Mouse (Mus musculus): ENCODE results near the gene Cap1.
A peak's percentile ranks its signal among the peaks of the same experiment; 100 is the strongest.

Gene Cap1

GRCm38 (mm10) chr4:122897750-122898149, 11.9 kb upstream of the Cap1 start:
- no peaks in the 10 kb centered on the region for H3K36me3 ChIP-seq (ENCODE audit: insufficient read depth, low read length)
- H3K27me3 ChIP-seq (ENCODE audit: insufficient read depth, low read length) = peaks cover 22% of the 10 kb centered on the region
- H3K4me1 ChIP-seq (replicated peaks; ENCODE audit: low read depth, low read length) = peaks cover 12% of the 10 kb centered on the region
- no peaks in the 10 kb centered on the region for H3K9me3 ChIP-seq (ENCODE audit: low read length)
- TF ChIP-seq POU5F1 (IDR thresholded peaks at IDR 0.05; ENCODE audit: borderline replicate concordance, low read length) (no peak), NANOG (IDR thresholded peaks at IDR 0.05; ENCODE audit: borderline replicate concordance, low read length) (no peak), CTCF (conservative IDR thresholded peaks at IDR 0.05; ENCODE audit: low read length) (no peak)
- no peak overlapping the region for H3K4me3 ChIP-seq (replicated peaks; ENCODE audit: low read length)

GRCm38 (mm10) chr4:122892157-122892556, 6.3 kb upstream of the Cap1 start:
- peaks cover 19% of the 10 kb centered on the region for H3K27me3 ChIP-seq (ENCODE audit: insufficient read depth, low read length)
- H3K4me1 ChIP-seq (replicated peaks; ENCODE audit: low read depth, low read length) = peaks cover 7% of the 10 kb centered on the region
- no peaks in the 10 kb centered on the region for H3K9me3 ChIP-seq (ENCODE audit: low read length)
- H3K36me3 ChIP-seq (ENCODE audit: insufficient read depth, low read length) = no peaks in the 10 kb centered on the region
- TF ChIP-seq POU5F1 (IDR thresholded peaks at IDR 0.05; ENCODE audit: borderline replicate concordance, low read length) (no peak), NANOG (IDR thresholded peaks at IDR 0.05; ENCODE audit: borderline replicate concordance, low read length) (no peak), CTCF (conservative IDR thresholded peaks at IDR 0.05; ENCODE audit: low read length) (no peak)
- H3K4me3 ChIP-seq (replicated peaks; ENCODE audit: low read length) = no peak overlapping the region

- no peak overlapping the region for H3K4me3 ChIP-seq (replicated peaks; ENCODE audit: low read length)
- no peaks in the 10 kb centered on the region for H3K36me3 ChIP-seq (ENCODE audit: insufficient read depth, low read length)
- no peak for TF ChIP-seq POU5F1 (IDR thresholded peaks at IDR 0.05; ENCODE audit: borderline replicate concordance, low read length)
- no peak for TF ChIP-seq NANOG (IDR thresholded peaks at IDR 0.05; ENCODE audit: borderline replicate concordance, low read length)
- TF ChIP-seq CTCF (conservative IDR thresholded peaks at IDR 0.05; ENCODE audit: low read length) = no peak
- H3K4me1 ChIP-seq (replicated peaks; ENCODE audit: low read depth, low read length) = peaks cover 13% of the 10 kb centered on the region
- H3K9me3 ChIP-seq (ENCODE audit: low read length) = no peaks in the 10 kb centered on the region
- peaks cover 19% of the 10 kb centered on the region for H3K27me3 ChIP-seq (ENCODE audit: insufficient read depth, low read length)
These were observed 5.7 kb upstream of the Cap1 start for GRCm38 (mm10) chr4:122891597-122891996.

- H3K27me3 ChIP-seq (ENCODE audit: insufficient read depth, low read length) = peaks cover 19% of the 10 kb centered on the region
- TF ChIP-seq CTCF (conservative IDR thresholded peaks at IDR 0.05; ENCODE audit: low read length) = no peak
- TF ChIP-seq POU5F1 (IDR thresholded peaks at IDR 0.05; ENCODE audit: borderline replicate concordance, low read length) = no peak
- no peak for TF ChIP-seq NANOG (IDR thresholded peaks at IDR 0.05; ENCODE audit: borderline replicate concordance, low read length)
- no peaks in the 10 kb centered on the region for H3K9me3 ChIP-seq (ENCODE audit: low read length)
These were observed 5.1 kb upstream of the Cap1 start for GRCm38 (mm10) chr4:122890881-122891481.

GRCm38 (mm10) chr4:122887336-122887735, 1.5 kb upstream of the Cap1 start:
- peaks cover 37% of the 10 kb centered on the region for H3K4me1 ChIP-seq (replicated peaks; ENCODE audit: low read depth, low read length)
- no peak for TF ChIP-seq NANOG (IDR thresholded peaks at IDR 0.05; ENCODE audit: borderline replicate concordance, low read length)
- no peak for TF ChIP-seq CTCF (conservative IDR thresholded peaks at IDR 0.05; ENCODE audit: low read length)
- TF ChIP-seq POU5F1 (IDR thresholded peaks at IDR 0.05; ENCODE audit: borderline replicate concordance, low read length) = no peak
- H3K4me3 ChIP-seq (replicated peaks; ENCODE audit: low read length) = peak overlapping the region; percentile 96; the same call in 1 of the 2 replicates
- H3K9me3 ChIP-seq (ENCODE audit: low read length) = no peaks in the 10 kb centered on the region
- H3K27me3 ChIP-seq (ENCODE audit: insufficient read depth, low read length) = peaks cover 9% of the 10 kb centered on the region
- H3K36me3 ChIP-seq (ENCODE audit: insufficient read depth, low read length) = 0 out of 2 replicates have a peak, but pooled peaks cover 3% of the 10 kb centered on the region

More at GRCm38 (mm10) chr4:122890881-122891481, 5.1 kb upstream of the Cap1 start:
- H3K4me1 ChIP-seq (replicated peaks; ENCODE audit: low read depth, low read length) = peaks cover 14% of the 10 kb centered on the region
- no peak overlapping the region for H3K4me3 ChIP-seq (replicated peaks; ENCODE audit: low read length)
- no peaks in the 10 kb centered on the region for H3K36me3 ChIP-seq (ENCODE audit: insufficient read depth, low read length)

- Histone ChIP-seq H3K9me3 (ENCODE audit: low read length) (no peaks in the 10 kb centered on the region), H3K36me3 (ENCODE audit: insufficient read depth, low read length) (0 out of 2 replicates have a peak, but pooled peaks cover 3% of the 10 kb centered on the region), H3K4me1 (replicated peaks; ENCODE audit: low read depth, low read length) (peaks cover 38% of the 10 kb centered on the region), H3K4me3 (replicated peaks; ENCODE audit: low read length) (peak overlapping the region; percentile 96), H3K27me3 (ENCODE audit: insufficient read depth, low read length) (peaks cover 9% of the 10 kb centered on the region)
- TF ChIP-seq POU5F1 (IDR thresholded peaks at IDR 0.05; ENCODE audit: borderline replicate concordance, low read length) = no peak
- TF ChIP-seq CTCF (conservative IDR thresholded peaks at IDR 0.05; ENCODE audit: low read length) = no peak
- no peak for TF ChIP-seq NANOG (IDR thresholded peaks at IDR 0.05; ENCODE audit: borderline replicate concordance, low read length)
These were observed 861 bp upstream of the Cap1 start for GRCm38 (mm10) chr4:122886579-122887254.

GRCm38 (mm10) chr4:122884481-122885340, 1.1 kb downstream of the Cap1 start:
- H3K4me1 ChIP-seq (replicated peaks; ENCODE audit: low read depth, low read length) = peaks cover 44% of the 10 kb centered on the region
- H3K36me3 ChIP-seq (ENCODE audit: insufficient read depth, low read length) = 0 out of 2 replicates have a peak, but pooled peaks cover 11% of the 10 kb centered on the region
- TF ChIP-seq CTCF (conservative IDR thresholded peaks at IDR 0.05; ENCODE audit: low read length) (no peak), NANOG (IDR thresholded peaks at IDR 0.05; ENCODE audit: borderline replicate concordance, low read length) (no peak), POU5F1 (IDR thresholded peaks at IDR 0.05; ENCODE audit: borderline replicate concordance, low read length) (no peak)
- no peaks in the 10 kb centered on the region for H3K27me3 ChIP-seq (ENCODE audit: insufficient read depth, low read length)
- peak overlapping the region; percentile 96 for H3K4me3 ChIP-seq (replicated peaks; ENCODE audit: low read length)
- H3K9me3 ChIP-seq (ENCODE audit: low read length) = no peaks in the 10 kb centered on the region

- peak overlapping the region; percentile 96; the same call in 1 of the 2 replicates for H3K4me3 ChIP-seq (replicated peaks; ENCODE audit: low read length)
- peaks cover 44% of the 10 kb centered on the region for H3K4me1 ChIP-seq (replicated peaks; ENCODE audit: low read depth, low read length)
- no peaks in the 10 kb centered on the region for H3K27me3 ChIP-seq (ENCODE audit: insufficient read depth, low read length)
- H3K9me3 ChIP-seq (ENCODE audit: low read length) = no peaks in the 10 kb centered on the region
- 0 out of 2 replicates have a peak, but pooled peaks cover 11% of the 10 kb centered on the region for H3K36me3 ChIP-seq (ENCODE audit: insufficient read depth, low read length)
- TF ChIP-seq CTCF (conservative IDR thresholded peaks at IDR 0.05; ENCODE audit: low read length) (no peak), NANOG (IDR thresholded peaks at IDR 0.05; ENCODE audit: borderline replicate concordance, low read length) (no peak), POU5F1 (IDR thresholded peaks at IDR 0.05; ENCODE audit: borderline replicate concordance, low read length) (no peak)
These were observed 1.8 kb downstream of the Cap1 start for GRCm38 (mm10) chr4:122884051-122884450.

All from E14TG2a.4 (cell line).